Mouse (Mus musculus): ENCODE measurements around the gene Lemd1. TPM values are rescaled to one million over a fixed set of nuclear protein-coding genes. Genes with fewer than 3 reads are reported as not detected.

The Lemd1 gene
- total and polyA plus RNA-seq, 3 experiments: not detected

DNA sequence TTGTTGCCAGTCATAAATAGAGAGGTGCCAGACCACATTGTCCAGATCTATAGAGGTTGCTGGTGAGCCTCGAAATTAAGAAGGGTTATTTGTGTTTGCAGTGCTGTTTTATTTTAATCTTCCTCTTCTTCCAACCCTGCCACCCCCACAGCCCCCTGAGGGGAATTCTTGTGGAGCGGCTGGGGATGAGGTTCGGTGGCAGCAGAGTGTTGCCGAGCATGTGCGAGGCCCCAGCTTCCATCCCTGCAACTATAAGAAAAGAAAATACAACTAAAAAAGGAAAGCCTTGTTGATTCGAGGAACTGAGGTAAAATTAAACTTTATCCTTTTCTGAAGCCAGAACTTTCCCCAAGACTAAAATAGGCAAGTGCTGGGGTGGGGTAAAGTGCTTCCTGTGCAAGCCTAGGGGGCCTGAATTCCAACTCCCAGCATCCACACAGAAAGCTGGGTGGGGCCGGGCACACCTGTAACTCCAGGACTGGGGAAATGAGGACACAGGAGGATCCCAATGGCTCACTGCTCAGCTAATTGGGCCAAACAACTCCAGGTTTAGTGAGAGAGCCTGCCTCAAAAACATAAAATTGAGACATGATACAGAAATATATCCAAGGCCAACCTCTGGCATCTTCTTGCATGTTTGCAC, 77.3 kb downstream of the Lemd1 start:
- no peaks in the 10 kb centered on the region for H3K27me3 ChIP-seq (replicated peaks)
- DNase-seq (ENCODE audit: extremely low read depth): no peak
- no peak overlapping the region for H3K4me3 ChIP-seq (replicated peaks in 1 of 3; ENCODE audit: low read depth in 2 of 3, low read length in 2 of 3, poor library complexity in 1 of 3)
- in situ Hi-C loops (cut with MboI; ENCODE audit: low pct_ligation_motif_present, low pct_unique_long_range_greater_than_20kb, low sequenced_read_pairs): no loop called here
- H3K36me3 ChIP-seq (replicated peaks in 1 of 2; ENCODE audit: control insufficient read depth in 1 of 2, insufficient read depth in 1 of 2, low read length in 1 of 2): no peaks in the 10 kb centered on the region
- dilution Hi-C loops (cut with MboI; ENCODE audit: extremely low pct_ligation_motif_present, extremely low pct_unique_long_range_greater_than_20kb, low sequenced_read_pairs): no loop called here
- H3K4me2 ChIP-seq (ENCODE audit: insufficient read depth, low read depth, poor library complexity, severe bottlenecking): no peak overlapping the region
- no peaks in the 10 kb centered on the region for H3K9me3 ChIP-seq (replicated peaks; ENCODE audit: low read length)
- H3K4me1 ChIP-seq (ENCODE audit: control insufficient read depth in 1 of 2, insufficient read depth in 2 of 2): peaks cover 22 to 62% of the 10 kb centered on the region in 2 experiments
- no peak for TF ChIP-seq CHD2 (IDR thresholded peaks at IDR 0.05; ENCODE audit: low read length)
- no peak overlapping the region for H3K27ac ChIP-seq (ENCODE audit: insufficient read depth, low read depth)
- H3K79me2 ChIP-seq (replicated peaks; ENCODE audit: control insufficient read depth, extremely low read depth, insufficient read depth, poor library complexity, severe bottlenecking): no peaks in the 10 kb centered on the region
- H3K9ac ChIP-seq (ENCODE audit: insufficient read depth, low read depth): no peak overlapping the region

DNA sequence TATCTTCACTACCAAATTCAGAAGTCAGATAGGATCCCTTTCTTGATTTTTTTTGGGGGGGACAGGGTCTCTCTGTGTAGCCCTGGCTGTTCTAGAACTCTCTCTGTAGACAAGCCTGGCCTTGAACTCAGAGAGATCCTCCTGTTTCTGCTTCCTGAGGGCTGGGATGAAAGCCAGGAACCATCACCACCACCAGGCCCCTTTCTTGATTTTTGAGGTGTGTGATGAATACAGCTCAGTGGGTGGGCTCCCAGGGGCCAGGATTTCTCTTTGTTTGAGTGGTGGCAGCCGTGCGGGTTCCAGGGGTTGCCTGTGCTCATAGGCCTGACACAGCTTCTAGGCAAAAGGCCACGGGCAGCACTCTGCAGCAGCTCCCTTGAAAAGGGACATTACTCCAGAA, 80.0 kb downstream of the Lemd1 start:
- no peak for TF ChIP-seq POLR2AphosphoS2 (IDR thresholded peaks at IDR 0.05; ENCODE audit: low read depth, low read length)
- no peak for TF ChIP-seq POLR2A (IDR thresholded peaks at IDR 0.05; ENCODE audit: low read depth, low read length)
- no peak for TF ChIP-seq ETS1 (conservative IDR thresholded peaks at IDR 0.05; ENCODE audit: low read depth, low read length)
- no peak for TF ChIP-seq CHD2 (IDR thresholded peaks at IDR 0.05; ENCODE audit: low read length)
- no peak for TF ChIP-seq USF1 (IDR thresholded peaks at IDR 0.05; ENCODE audit: low read depth, low read length)
- TF ChIP-seq KAT2A (IDR thresholded peaks at IDR 0.05; ENCODE audit: insufficient replicate concordance, low read length): no peak
- TF ChIP-seq RAD21 (IDR thresholded peaks at IDR 0.05; ENCODE audit: low read depth, low read length): no peak
- TF ChIP-seq ZC3H11A (IDR thresholded peaks at IDR 0.05; ENCODE audit: low read depth, low read length): no peak
- TF ChIP-seq ZMIZ1 (IDR thresholded peaks at IDR 0.05; ENCODE audit: low read depth, low read length): no peak
- TF ChIP-seq MYC (IDR thresholded peaks at IDR 0.05; ENCODE audit: low read depth, low read length): no peak
- no peak for TF ChIP-seq UBTF (IDR thresholded peaks at IDR 0.05; ENCODE audit: low read depth, low read length)
- TF ChIP-seq ZKSCAN1 (IDR thresholded peaks at IDR 0.05; ENCODE audit: borderline replicate concordance, low read depth, low read length): no peak
- no peak for TF ChIP-seq BHLHE40 (IDR thresholded peaks at IDR 0.05; ENCODE audit: low read depth, low read length)
- TF ChIP-seq NRF1 (IDR thresholded peaks at IDR 0.05; ENCODE audit: low read depth, low read length): no peak
- TF ChIP-seq TBP (conservative IDR thresholded peaks at IDR 0.05; ENCODE audit: low read depth, low read length): no peak
- TF ChIP-seq CTCF (conservative IDR thresholded peaks at IDR 0.05 in 1 of 2, IDR thresholded peaks at IDR 0.05 in 1 of 2; ENCODE audit: low read depth in 2 of 2, low read length in 2 of 2): no peak
- no peak for TF ChIP-seq GABPA (IDR thresholded peaks at IDR 0.05; ENCODE audit: insufficient replicate concordance, low read depth, low read length)
- no peak for DNase-seq (ENCODE audit: extremely low read depth)
- H3K27me3 ChIP-seq (replicated peaks): no peaks in the 10 kb centered on the region
- in situ Hi-C loops (cut with MboI; ENCODE audit: low pct_ligation_motif_present, low pct_unique_long_range_greater_than_20kb, low sequenced_read_pairs) (no loop called here), dilution Hi-C loops (cut with MboI; ENCODE audit: extremely low pct_ligation_motif_present, extremely low pct_unique_long_range_greater_than_20kb, low sequenced_read_pairs) (no loop called here)
- no peaks in the 10 kb centered on the region for H3K36me3 ChIP-seq (replicated peaks in 1 of 2; ENCODE audit: control insufficient read depth in 1 of 2, insufficient read depth in 1 of 2, low read length in 1 of 2)
- no peaks in the 10 kb centered on the region for H3K9me3 ChIP-seq (replicated peaks; ENCODE audit: low read length)
- peaks cover 5 to 36% of the 10 kb centered on the region in 2 experiments for H3K4me1 ChIP-seq (ENCODE audit: control insufficient read depth in 1 of 2, insufficient read depth in 2 of 2)
- H3K27ac ChIP-seq (ENCODE audit: insufficient read depth, low read depth): no peak overlapping the region
- H3K9ac ChIP-seq (ENCODE audit: insufficient read depth, low read depth): no peak overlapping the region
- no peak overlapping the region for H3K4me3 ChIP-seq (replicated peaks in 1 of 3; ENCODE audit: low read depth in 2 of 3, low read length in 2 of 3, poor library complexity in 1 of 3)
- no peak overlapping the region for H3K4me2 ChIP-seq (ENCODE audit: insufficient read depth, low read depth, poor library complexity, severe bottlenecking)
- no peaks in the 10 kb centered on the region for H3K79me2 ChIP-seq (replicated peaks; ENCODE audit: control insufficient read depth, extremely low read depth, insufficient read depth, poor library complexity, severe bottlenecking)
